Mouse (Mus musculus) stomach, embryonic 15.5 days (tissue): ENCODE data around the gene Gm15217. TPM values are rescaled to one million over a fixed set of nuclear protein-coding genes. Genes with fewer than 3 reads are reported as not detected.

Source experiments
- ATAC-seq: fragments of 200-750 bp; cut with Nextera tagmentation; 2 replicates; pipeline ENCODE4 v1.8.0; 2017; ENCODE audit warnings: low read depth, moderate number of reproducible peaks, moderate TSS enrichment; ENCODE audit not compliant: insufficient read depth, low FRiP score
- H3K27ac ChIP-seq: fragments of 300-500 bp; sonication (generic); 2 replicates; pipeline ENCODE4 v1.5.1; 2015; ENCODE audit warnings: mild to moderate bottlenecking, inconsistent platforms
- H3K27me3 ChIP-seq: fragments of 300-500 bp; sonication (generic); replicated peaks from 2 replicates; pipeline ENCODE4 v1.6.1; 2015; ENCODE audit warnings: inconsistent platforms
- H3K36me3 ChIP-seq: fragments of 300-500 bp; sonication (generic); 2 replicates; pipeline ENCODE4 v1.6.1; 2015; ENCODE audit warnings: inconsistent platforms
- H3K4me1 ChIP-seq: fragments of 300-500 bp; sonication (generic); 2 replicates; pipeline ENCODE4 v1.6.1; 2015; ENCODE audit warnings: inconsistent platforms
- H3K4me2 ChIP-seq: fragments of 300-500 bp; sonication (generic); 2 replicates; pipeline ENCODE4 v1.6.1; 2015; ENCODE audit warnings: mild to moderate bottlenecking, inconsistent platforms
- H3K4me3 ChIP-seq: fragments of 300-500 bp; sonication (generic); replicated peaks from 2 replicates; pipeline ENCODE4 v1.5.1; 2015; ENCODE audit warnings: inconsistent platforms
- H3K9ac ChIP-seq: fragments of 300-500 bp; sonication (generic); 2 replicates; pipeline ENCODE4 v1.6.1; 2015; ENCODE audit warnings: inconsistent platforms
- H3K9me3 ChIP-seq: fragments of 300-500 bp; sonication (generic); 2 replicates; pipeline ENCODE4 v1.6.1; 2016; ENCODE audit warnings: inconsistent platforms
- WGBS: fragments of 180-500 bp; shearing (Covaris S2); methylation state at CpG from one replicate; pipeline ENCODE4 v1.1.7; 2015; 5-methylcytosine and 5-hydroxymethylcytosine counted together
- polyA plus RNA-seq: library from polyadenylated mRNA; unstranded; fragments of >200 nt; fragmentation: Nextera tagmentation; extraction: Ambion mirVana; gene quantifications from 2 replicates; pipeline ENCODE4 v1.2.1, GENCODE M21; 2015

The Gm15217 gene
- polyA plus RNA-seq, 1 experiment from 2014 or later: 0.24 TPM

DNA sequence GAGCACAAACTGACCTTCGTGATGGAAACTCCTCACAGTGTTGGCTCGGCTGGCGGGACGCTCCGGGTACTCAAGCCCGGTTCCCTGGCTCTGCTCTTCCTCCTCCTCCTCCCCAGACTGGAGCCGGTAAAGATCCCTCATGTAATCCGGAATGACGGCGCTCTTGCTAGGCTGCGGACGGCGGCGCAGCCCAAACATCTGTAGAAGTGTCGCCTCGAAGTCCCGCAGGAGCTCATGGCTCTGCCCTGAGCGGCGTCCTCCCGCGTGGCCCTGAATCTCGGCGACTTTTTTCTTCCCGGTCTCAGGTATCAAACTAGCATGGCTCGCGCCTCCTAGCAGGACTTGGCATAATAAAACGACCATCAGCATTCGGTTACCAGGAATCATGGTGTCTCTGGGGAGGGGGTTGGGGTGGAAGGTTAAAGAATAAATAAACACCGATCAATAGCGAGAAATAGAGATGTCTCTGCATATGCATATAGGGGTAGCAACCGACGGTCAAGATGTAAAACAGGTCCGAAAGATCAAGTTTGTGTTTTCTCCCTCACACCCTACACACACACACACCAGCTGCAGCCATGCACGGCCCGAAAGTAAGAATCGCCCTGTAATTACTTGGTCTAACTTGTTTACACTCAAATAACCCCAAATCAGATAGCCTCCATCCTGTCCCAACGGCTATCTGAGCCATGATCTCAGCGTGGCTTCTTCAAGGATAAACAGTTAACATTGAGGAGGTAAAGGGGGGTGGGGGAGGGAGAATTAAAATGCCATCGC is 6.7 kb downstream of the Gm15217 start:
- Histone ChIP-seq H3K36me3 (no peaks in the 10 kb centered on the region), H3K27ac (0 out of 2 replicates have a peak overlapping the region, but pooled peaks have one; percentile 11), H3K4me1 (peaks cover 18% of the 10 kb centered on the region), H3K27me3 (peaks cover 19% of the 10 kb centered on the region), H3K9ac (peak overlapping the region; percentile 10; the same call in 1 of the 2 replicates), H3K4me2 (peak overlapping the region; percentile 82), H3K4me3 (peak overlapping the region; percentile 59), H3K9me3 (no peaks in the 10 kb centered on the region)
- WGBS: 1% methylated on average over 39 of the region's 39 CpGs
- ATAC-seq: no peak

DNA sequence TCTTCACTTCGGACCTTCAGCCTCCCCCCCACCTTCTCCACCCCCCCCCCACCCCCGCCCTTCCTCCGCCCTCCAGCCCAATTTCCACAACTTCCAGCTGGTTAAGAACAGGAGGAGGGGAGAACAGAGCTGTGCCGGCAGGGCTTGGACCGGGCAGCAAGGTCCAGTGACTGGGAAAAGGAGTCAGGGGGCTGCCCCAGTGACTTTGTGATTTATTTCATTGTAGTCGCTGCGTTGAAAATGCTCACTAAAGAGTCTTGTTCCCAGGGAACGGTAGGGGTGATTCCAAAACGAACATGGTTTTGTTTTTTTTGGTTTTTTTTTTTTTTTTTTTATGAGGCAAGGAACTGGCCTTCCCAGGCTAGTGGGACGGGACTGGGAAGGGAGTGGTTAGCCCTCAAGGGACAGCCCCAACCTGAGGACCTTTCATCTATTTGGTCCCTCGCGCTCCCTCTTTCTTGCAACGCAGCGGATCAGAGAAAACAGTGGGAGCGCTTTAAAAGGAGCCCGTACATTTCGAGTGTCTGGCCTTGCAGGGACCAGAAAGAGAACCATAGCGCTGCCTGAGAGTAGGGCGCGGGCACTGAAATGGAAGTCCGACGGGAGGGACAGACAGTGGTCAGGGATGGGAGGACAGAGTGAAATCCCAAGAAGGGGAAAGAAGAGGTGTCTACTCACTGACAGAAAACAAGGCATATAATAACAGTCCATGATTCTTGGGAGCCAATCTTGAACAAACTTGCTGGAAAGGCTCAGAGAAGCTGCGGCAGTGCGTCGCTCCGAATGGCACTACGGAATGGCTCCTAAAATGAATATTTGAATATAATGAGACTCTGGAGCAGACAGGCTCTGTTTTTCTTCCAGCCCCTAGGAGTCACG is 7.5 kb downstream of the Gm15217 start:
- H3K9ac ChIP-seq: no peak overlapping the region; the same call in 1 of the 2 replicates
- peak overlapping the region; percentile 59 for H3K4me3 ChIP-seq
- H3K4me2 ChIP-seq: peak overlapping the region; percentile 82
- no peaks in the 10 kb centered on the region for H3K36me3 ChIP-seq
- peaks cover 19% of the 10 kb centered on the region for H3K27me3 ChIP-seq
- ATAC-seq: no peak
- WGBS: 1% methylated on average over 28 of the region's 28 CpGs
- peak overlapping the region; percentile 51; the same call in 1 of the 2 replicates for H3K27ac ChIP-seq
- peaks cover 15% of the 10 kb centered on the region for H3K4me1 ChIP-seq
- no peaks in the 10 kb centered on the region for H3K9me3 ChIP-seq

DNA sequence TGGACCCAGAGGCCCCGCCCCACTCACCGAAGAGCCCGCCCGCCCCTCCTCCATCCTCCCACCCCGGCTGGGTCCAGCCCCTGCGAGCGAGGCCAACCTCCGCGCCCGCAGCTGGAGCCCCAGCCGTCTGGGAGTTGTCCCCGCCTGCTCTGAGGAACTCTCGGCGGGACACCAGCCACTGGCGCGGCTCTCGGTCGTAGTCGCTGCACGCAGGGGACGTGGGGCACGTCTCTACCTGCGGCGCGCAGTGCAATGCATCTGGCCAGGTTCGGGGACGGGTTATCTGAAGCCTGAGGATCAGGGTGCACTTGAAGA is 8.1 kb downstream of the Gm15217 start:
- peak overlapping the region; percentile 87 for H3K27ac ChIP-seq
- H3K27me3 ChIP-seq: peaks cover 19% of the 10 kb centered on the region
- ATAC-seq: peak; percentile 89
- no peaks in the 10 kb centered on the region for H3K36me3 ChIP-seq
- H3K9ac ChIP-seq: peak overlapping the region; percentile 22; the same call in 1 of the 2 replicates
- no peaks in the 10 kb centered on the region for H3K9me3 ChIP-seq
- 1% methylated on average over 27 of the region's 27 CpGs for WGBS
- peak overlapping the region; percentile 59 for H3K4me3 ChIP-seq
- peaks cover 15% of the 10 kb centered on the region for H3K4me1 ChIP-seq
- H3K4me2 ChIP-seq: peak overlapping the region; percentile 82

DNA sequence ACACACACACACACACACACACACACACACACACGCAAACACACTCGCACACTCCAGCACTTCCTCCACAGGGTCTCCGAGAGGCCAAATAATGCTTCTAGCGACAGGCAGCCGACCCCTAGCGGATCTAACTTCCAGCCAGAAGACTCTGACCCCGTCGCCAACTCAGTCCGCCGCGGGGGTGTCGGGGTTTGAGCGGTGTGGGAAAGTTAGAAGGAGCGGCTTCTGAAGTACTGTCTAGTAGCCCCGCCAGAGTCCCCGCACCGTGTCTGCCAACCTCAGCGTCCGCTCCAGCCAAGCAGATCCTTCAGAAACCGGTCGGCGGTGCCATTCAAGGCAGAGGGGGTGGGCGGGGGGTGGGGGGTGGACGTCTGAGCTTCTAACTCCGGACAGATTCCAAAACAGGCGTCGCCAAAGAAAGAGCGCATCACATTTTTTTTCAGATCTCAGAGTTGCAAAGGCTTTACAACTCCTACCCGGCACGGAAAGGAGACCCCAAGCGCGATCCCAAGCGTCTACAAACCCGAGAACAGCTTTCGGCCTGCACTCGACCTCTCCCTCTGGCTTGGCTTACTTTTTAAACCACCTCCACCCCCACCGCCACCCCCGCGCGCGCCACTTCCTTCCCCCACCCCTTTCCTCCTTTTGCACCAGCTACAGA is 8.7 kb downstream of the Gm15217 start:
- Histone ChIP-seq H3K9ac (peak overlapping the region; percentile 22; the same call in 1 of the 2 replicates), H3K4me3 (peak overlapping the region; percentile 59), H3K27me3 (peaks cover 19% of the 10 kb centered on the region), H3K4me1 (peaks cover 15% of the 10 kb centered on the region), H3K27ac (peak overlapping the region; percentile 87), H3K4me2 (peak overlapping the region; percentile 82), H3K9me3 (no peaks in the 10 kb centered on the region), H3K36me3 (no peaks in the 10 kb centered on the region)
- ATAC-seq: peak; percentile 0; the same call in 1 of the 2 replicates
- WGBS: under 1% methylated on average over 41 of the region's 41 CpGs

DNA sequence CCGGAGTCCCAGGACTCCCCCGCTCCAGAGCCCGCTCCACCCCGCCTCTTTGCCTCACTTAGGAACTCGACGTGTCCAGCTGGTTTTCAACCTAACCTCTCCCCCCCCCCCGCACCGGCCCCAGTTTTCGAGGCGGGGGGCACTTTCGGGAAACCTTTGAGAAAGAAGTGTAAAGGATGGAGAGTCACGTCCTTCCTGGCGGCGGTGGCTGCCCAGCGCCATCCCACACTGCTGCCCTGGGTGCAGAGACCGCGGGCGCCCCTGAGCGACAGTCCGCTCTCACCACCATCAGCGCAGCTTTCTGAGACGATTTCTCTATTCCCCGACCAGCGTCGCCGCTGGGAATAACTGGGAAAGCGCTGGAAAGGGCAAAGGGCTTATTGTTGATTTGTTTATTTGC is 9.4 kb downstream of the Gm15217 start:
- Histone ChIP-seq H3K27ac (peak overlapping the region; percentile 87), H3K27me3 (peaks cover 19% of the 10 kb centered on the region), H3K9me3 (no peaks in the 10 kb centered on the region), H3K4me3 (peak overlapping the region; percentile 59), H3K4me1 (peaks cover 15% of the 10 kb centered on the region), H3K9ac (peak overlapping the region; percentile 31; the same call in 1 of the 2 replicates), H3K4me2 (peak overlapping the region; percentile 82), H3K36me3 (no peaks in the 10 kb centered on the region)
- under 1% methylated on average over 27 of the region's 27 CpGs for WGBS
- no peak for ATAC-seq

DNA sequence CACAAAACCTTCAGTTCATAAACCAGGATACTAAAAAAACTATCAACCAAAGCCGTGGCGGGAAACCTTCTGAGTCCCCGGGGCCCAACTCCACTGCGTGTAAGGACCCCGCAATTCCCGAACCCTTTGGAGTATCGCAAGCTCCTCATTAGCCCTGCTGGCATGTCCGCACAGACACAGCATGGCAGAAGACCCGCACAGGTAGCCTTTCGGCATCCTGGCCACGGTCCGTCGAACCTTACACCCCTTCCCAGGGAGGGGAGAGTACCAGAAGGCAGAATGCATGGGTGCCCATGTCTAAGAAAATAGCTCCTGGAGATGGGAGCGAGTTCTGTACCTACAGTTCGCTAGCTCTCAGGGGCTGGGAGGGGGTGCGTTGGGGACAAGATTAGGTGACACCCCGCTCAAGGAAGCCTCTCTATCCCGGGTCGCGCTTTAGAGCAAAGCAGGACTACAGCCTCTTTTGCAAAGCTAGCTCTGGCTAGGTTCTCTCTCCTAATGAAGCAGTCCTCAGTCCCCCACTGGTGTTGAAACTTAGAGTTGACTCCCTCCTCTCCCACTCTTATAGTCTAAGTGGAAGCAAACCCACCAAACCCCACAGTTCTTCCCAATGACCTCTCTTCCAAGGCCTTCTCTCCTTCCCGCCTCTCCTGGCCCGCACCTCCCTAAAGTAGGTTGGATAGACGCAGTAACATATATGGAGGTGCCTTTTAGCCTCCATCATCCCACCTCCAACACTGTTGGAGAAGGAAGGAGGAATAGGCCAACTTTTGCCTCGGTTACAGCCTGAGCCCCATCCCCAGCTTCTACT is 10.4 kb downstream of the Gm15217 start:
- Histone ChIP-seq H3K4me3 (peak overlapping the region; percentile 59), H3K4me1 (peaks cover 15% of the 10 kb centered on the region), H3K9ac (peak overlapping the region; percentile 30; the same call in 1 of the 2 replicates), H3K27me3 (peaks cover 19% of the 10 kb centered on the region), H3K4me2 (peak overlapping the region; percentile 49), H3K36me3 (no peaks in the 10 kb centered on the region), H3K27ac (peak overlapping the region; percentile 59), H3K9me3 (no peaks in the 10 kb centered on the region)
- WGBS: 9% methylated on average over 24 of the region's 24 CpGs
- ATAC-seq: no peak

DNA sequence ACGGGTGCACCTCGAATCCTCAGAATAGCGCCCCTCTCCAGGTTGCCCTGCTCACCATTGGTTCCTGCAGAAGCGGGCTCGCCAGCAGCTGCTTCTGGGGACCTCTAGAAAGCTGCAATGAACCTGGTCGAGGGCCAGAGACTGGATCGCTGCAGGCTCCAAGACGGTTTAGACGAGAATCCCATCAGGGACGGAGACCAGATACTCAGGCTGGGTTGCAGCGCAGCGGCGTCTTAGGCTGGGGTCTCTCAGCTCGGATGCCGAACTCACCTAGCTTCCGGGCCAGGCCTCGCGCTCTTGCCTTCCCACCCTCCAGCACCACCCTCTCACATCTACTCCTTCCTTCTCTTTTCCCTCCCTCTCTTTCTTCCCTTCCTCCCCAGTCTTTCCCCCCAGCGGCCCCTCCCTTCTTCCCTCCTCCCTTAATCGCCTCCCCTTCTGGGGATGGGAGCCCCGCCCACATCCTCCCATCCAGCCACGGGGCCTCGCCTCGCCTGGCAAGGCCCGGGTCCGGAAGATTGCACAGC is 11.1 kb downstream of the Gm15217 start, which contains the start of gene Bmp4:
Gene Bmp4, minus strand, starts transcription at position 421 of the 527 bp plus-strand sequence.
- H3K27me3 ChIP-seq: peaks cover 19% of the 10 kb centered on the region
- no peak for ATAC-seq
- H3K36me3 ChIP-seq: no peaks in the 10 kb centered on the region

DNA sequence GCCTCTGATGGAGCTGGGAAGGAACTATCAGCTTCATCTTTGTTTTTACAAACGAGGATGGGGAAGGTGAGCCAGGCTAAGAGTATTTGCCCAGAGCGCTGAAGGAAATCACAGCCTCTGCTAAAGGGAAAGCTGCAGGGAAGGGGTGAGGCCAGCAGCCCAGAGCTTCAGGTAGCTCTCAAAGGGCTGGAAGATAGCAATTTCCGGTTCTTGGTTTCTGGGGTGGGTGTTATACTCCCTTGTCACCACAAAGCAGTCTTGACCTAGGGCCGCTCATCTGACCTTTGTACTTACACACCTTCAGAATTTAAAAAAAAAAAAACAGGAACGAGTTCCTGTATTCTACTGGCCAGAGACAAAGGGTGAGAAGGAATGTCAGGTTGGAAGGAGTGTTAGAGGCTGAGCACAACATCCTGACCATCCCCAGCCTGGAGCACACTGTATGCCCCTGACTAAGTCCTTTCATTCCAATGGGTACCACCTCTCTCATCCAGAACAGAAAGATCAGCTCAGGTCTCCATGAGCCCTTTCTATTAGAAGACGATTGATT is 12.5 kb downstream of the Gm15217 start:
- H3K9ac ChIP-seq: no peak overlapping the region
- 50% methylated on average over 6 of the region's 6 CpGs for WGBS
- ATAC-seq: no peak
- H3K4me1 ChIP-seq: peaks cover 12% of the 10 kb centered on the region
- H3K4me2 ChIP-seq: no peak overlapping the region
- H3K36me3 ChIP-seq: no peaks in the 10 kb centered on the region
- H3K4me3 ChIP-seq: no peak overlapping the region
- H3K9me3 ChIP-seq: no peaks in the 10 kb centered on the region
- H3K27me3 ChIP-seq: peaks cover 22% of the 10 kb centered on the region
- no peak overlapping the region for H3K27ac ChIP-seq

More for the DNA sequence above, 11.1 kb downstream of the Gm15217 start, which contains the start of gene Bmp4:
- no peaks in the 10 kb centered on the region for H3K9me3 ChIP-seq
- 2% methylated on average over 26 of the region's 26 CpGs for WGBS
- peaks cover 15% of the 10 kb centered on the region for H3K4me1 ChIP-seq
- peak within 1 kb of the TSS; percentile 49 for H3K4me2 ChIP-seq
- peak within 1 kb of the TSS; percentile 59 for H3K4me3 ChIP-seq
- H3K9ac ChIP-seq: peak within 1 kb of the TSS; percentile 30; the same call in 1 of the 2 replicates
- peak within 1 kb of the TSS; percentile 59 for H3K27ac ChIP-seq

DNA sequence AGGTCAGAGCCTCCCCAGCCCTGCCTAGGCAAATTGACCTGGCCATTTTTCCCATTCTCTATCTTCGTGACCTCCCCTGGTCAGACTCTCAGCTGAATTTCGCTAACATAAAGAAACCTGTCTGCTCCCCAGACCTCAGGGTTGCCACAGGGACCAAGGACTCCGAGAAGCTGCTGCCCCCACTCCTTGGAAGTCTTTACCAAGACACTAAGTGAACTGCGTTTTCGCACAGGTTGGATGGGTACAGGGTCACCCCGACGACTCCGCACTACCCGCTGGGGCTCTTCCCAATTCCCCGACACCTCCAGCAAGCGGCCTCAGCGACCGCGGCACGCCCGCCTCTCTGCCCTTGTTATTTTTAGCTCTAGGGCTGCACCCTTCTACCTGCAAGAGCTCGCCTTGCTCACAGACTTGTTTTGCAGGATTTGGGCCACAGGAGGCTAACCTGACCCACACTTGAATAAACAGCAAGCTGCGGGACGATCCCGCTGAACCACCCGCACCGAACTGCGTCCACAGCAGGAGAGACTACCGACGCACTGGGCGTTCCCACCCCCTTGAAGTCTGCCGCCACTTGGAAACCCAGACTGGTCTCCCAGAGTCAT is 19.0 kb downstream of the Gm15217 start:
- Histone ChIP-seq H3K4me1 (0 out of 2 replicates have a peak, but pooled peaks cover 6% of the 10 kb centered on the region), H3K36me3 (no peaks in the 10 kb centered on the region), H3K9ac (no peak overlapping the region), H3K27ac (no peak overlapping the region), H3K4me2 (peak overlapping the region; percentile 48), H3K9me3 (no peaks in the 10 kb centered on the region), H3K27me3 (peaks cover 24% of the 10 kb centered on the region), H3K4me3 (peak overlapping the region; percentile 18)
- peak; percentile 43; the same call in 1 of the 2 replicates for ATAC-seq
- WGBS: 7% methylated on average over 27 of the region's 27 CpGs

DNA sequence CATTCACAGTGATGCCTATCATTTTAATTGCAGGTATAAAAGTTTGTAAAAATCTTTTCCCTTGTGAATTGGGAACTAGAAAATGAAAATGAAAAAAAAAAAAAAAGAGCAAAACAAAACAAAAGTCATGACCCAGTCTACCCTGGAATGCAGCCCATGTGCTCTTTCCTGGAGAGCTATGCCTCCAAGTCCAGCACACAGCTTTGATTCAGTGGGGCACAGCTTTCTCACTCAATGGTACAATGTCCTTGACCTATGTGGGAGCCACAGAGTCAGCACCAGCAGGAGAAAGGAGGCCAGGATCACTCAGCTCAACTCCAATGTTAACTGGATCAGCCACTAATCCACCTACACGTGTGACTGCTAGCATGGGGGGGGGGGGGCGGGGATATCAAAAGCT is 20.7 kb downstream of the Gm15217 start:
- Histone ChIP-seq H3K9ac (no peak overlapping the region), H3K4me1 (0 out of 2 replicates have a peak, but pooled peaks cover 6% of the 10 kb centered on the region), H3K4me2 (no peak overlapping the region), H3K27ac (no peak overlapping the region), H3K36me3 (no peaks in the 10 kb centered on the region), H3K9me3 (no peaks in the 10 kb centered on the region), H3K4me3 (no peak overlapping the region), H3K27me3 (peaks cover 24% of the 10 kb centered on the region)
- 65% methylated on average over 2 of the region's 2 CpGs for WGBS
- ATAC-seq: no peak
